In genomic region chr17:72268529-72268928, GRCm38 (mm10) we compare ENCODE assay signal across 16 mouse cellular contexts.
"Had no signal": no experiment of that assay in that cellular context is flagged by ENCODE, and none has a peak within 500 bp of the region (broad histone marks: within the 10 kb centered on the region; RNA-seq: fewer than 3 reads in every experiment).

No protein-coding gene starts in this region.

- H3K27me3 ChIP-seq: neural tube, embryonic 13.5 days; neural tube, embryonic 15.5 days; stomach, embryonic 15.5 days had no signal

- H3K4me1 ChIP-seq: neural tube, embryonic 13.5 days; neural tube, embryonic 15.5 days; stomach, embryonic 15.5 days had no signal

- H3K4me2 ChIP-seq: neural tube, embryonic 13.5 days; neural tube, embryonic 15.5 days; stomach, embryonic 15.5 days had no signal

- H3K9ac ChIP-seq: neural tube, embryonic 13.5 days; neural tube, embryonic 15.5 days; stomach, embryonic 15.5 days had no signal

- H3K4me3 ChIP-seq: neural tube, embryonic 13.5 days; neural tube, embryonic 15.5 days; stomach, embryonic 15.5 days had no signal

- H3K9me3 ChIP-seq: neural tube, embryonic 13.5 days; neural tube, embryonic 15.5 days; stomach, embryonic 15.5 days had no signal

- H3K27ac ChIP-seq: neural tube, embryonic 13.5 days; neural tube, embryonic 15.5 days; stomach, embryonic 15.5 days; stomach, postnatal 0 days had no signal

- DNase-seq: retina, postnatal 1 day; right cerebral cortex, adult 18-20 months; right cerebral cortex, postnatal 14 days; right cerebral cortex, postnatal 25 days; right cerebral cortex, postnatal 4 days; spleen, adult 18-20 months; thymus, adult 18-20 months; thymus, adult 2 months; thymus, postnatal 14 days; thymus, postnatal 25 days; thymus, postnatal 36 days; thymus, postnatal 4 days had no signal

- H3K36me3 ChIP-seq: neural tube, embryonic 13.5 days; neural tube, embryonic 15.5 days; stomach, embryonic 15.5 days had no signal
